Mouse (Mus musculus): ENCODE measurements around the gene Pipox. TPM values are rescaled to one million over a fixed set of nuclear protein-coding genes. Genes with fewer than 3 reads are reported as not detected.

Pipox gene
- polyA plus RNA-seq, 1 experiment from 2014 or later, result 9.0 TPM

- no peaks in the 10 kb centered on the region for H3K36me3 ChIP-seq
- H3K4me3 ChIP-seq, result no peak overlapping the region
- peak overlapping the region; percentile 67 for H3K27ac ChIP-seq (replicated peaks)
- 40% methylated on average over 8 of the region's 8 CpGs for WGBS
- no peak for DNase-seq (ENCODE audit: low spot score)
- H3K4me1 ChIP-seq, result peaks cover 57% of the 10 kb centered on the region
- H3K9me3 ChIP-seq (replicated peaks), result no peaks in the 10 kb centered on the region
- peaks cover 69% of the 10 kb centered on the region for H3K27me3 ChIP-seq (ENCODE audit: low read depth, poor library complexity, severe bottlenecking)
Measured at GRCm38 (mm10) chr11:77901775-77902355, 8.0 kb upstream of the Pipox start.

DNA sequence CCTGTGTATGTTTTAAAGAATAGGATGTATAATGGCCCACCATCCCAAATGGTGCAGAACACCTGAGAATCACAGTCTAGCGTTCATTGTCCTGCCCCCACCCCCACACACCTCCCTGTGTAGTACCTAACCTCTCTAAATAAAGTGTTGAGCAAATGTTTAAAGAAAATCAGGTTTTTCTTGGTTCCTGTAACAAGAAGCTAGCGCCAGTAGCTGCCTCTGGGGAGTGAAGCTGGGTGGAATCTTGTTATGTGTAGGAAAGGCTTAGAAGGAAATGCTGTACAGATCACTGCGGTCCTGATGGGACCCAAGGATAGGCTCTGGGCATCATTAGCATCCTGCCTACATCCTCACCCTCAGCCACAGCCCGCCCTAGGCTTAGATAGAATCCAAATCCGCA, 7.5 kb upstream of the Pipox start:
- DNase-seq (ENCODE audit: low spot score), result no peak
- Histone ChIP-seq H3K9me3 (replicated peaks) (no peaks in the 10 kb centered on the region), H3K27ac (replicated peaks) (peak overlapping the region; percentile 67; the same call in 1 of the 2 replicates), H3K27me3 (ENCODE audit: low read depth, poor library complexity, severe bottlenecking) (peaks cover 70% of the 10 kb centered on the region), H3K4me1 (peaks cover 57% of the 10 kb centered on the region), H3K4me3 (no peak overlapping the region), H3K36me3 (no peaks in the 10 kb centered on the region)
- 51% methylated on average over 5 of the region's 5 CpGs for WGBS

GRCm38 (mm10) chr11:77900696-77901095, 6.8 kb upstream of the Pipox start:
- H3K27me3 ChIP-seq (ENCODE audit: low read depth, poor library complexity, severe bottlenecking), result peaks cover 77% of the 10 kb centered on the region
- H3K9me3 ChIP-seq (replicated peaks), result no peaks in the 10 kb centered on the region
- peaks cover 57% of the 10 kb centered on the region for H3K4me1 ChIP-seq
- H3K36me3 ChIP-seq, result no peaks in the 10 kb centered on the region
- WGBS, result 89% methylated on average over 4 of the region's 4 CpGs
- H3K27ac ChIP-seq (replicated peaks), result no peak overlapping the region
- no peak overlapping the region for H3K4me3 ChIP-seq
- DNase-seq (ENCODE audit: low spot score), result no peak

DNA sequence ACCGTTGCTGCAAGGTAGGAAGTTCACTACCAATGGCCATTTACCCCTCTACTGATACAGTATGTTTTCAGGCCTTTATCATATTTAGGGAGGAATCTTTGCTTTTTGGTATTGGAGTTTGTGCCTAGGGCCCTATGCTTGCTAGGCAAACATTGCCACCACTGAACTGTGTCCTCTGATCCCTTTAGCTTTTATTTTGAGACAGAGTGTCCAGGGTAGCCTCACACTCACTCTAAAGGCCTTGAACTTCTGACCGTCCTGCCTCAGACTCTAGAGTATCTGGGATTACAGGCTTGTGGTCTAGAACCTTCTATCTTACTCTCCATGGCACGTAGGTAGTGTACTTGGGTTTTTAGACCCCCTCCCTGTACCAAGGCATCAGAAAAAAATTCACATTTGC, 6.3 kb upstream of the Pipox start:
- H3K4me1 ChIP-seq, result peaks cover 62% of the 10 kb centered on the region
- 92% methylated on average over 3 of the region's 3 CpGs for WGBS

GRCm38 (mm10) chr11:77896820-77897805, 3.2 kb upstream of the Pipox start:
- H3K27ac ChIP-seq (replicated peaks), result peak overlapping the region; percentile 78
- peak; percentile 59 for DNase-seq (ENCODE audit: low spot score)
- H3K4me3 ChIP-seq, result peak overlapping the region; percentile 41
- no peaks in the 10 kb centered on the region for H3K36me3 ChIP-seq
- WGBS, result 14% methylated on average over 23 of the region's 23 CpGs
- peaks cover 76% of the 10 kb centered on the region for H3K4me1 ChIP-seq
- peaks cover 61% of the 10 kb centered on the region for H3K27me3 ChIP-seq (ENCODE audit: low read depth, poor library complexity, severe bottlenecking)
- H3K9me3 ChIP-seq (replicated peaks), result no peaks in the 10 kb centered on the region

More for the DNA sequence above, 6.3 kb upstream of the Pipox start:
- Histone ChIP-seq H3K27ac (replicated peaks) (no peak overlapping the region), H3K36me3 (no peaks in the 10 kb centered on the region), H3K4me3 (no peak overlapping the region), H3K27me3 (ENCODE audit: low read depth, poor library complexity, severe bottlenecking) (peaks cover 80% of the 10 kb centered on the region), H3K9me3 (replicated peaks) (no peaks in the 10 kb centered on the region)
- DNase-seq (ENCODE audit: low spot score), result no peak

- WGBS, result 36% methylated on average over 6 of the region's 6 CpGs
- peaks cover 75% of the 10 kb centered on the region for H3K4me1 ChIP-seq
- H3K27me3 ChIP-seq (ENCODE audit: low read depth, poor library complexity, severe bottlenecking), result peaks cover 55% of the 10 kb centered on the region
- no peaks in the 10 kb centered on the region for H3K36me3 ChIP-seq
- peak overlapping the region; percentile 41 for H3K4me3 ChIP-seq
- no peak for DNase-seq (ENCODE audit: low spot score)
- H3K27ac ChIP-seq (replicated peaks), result peak overlapping the region; percentile 78
- H3K9me3 ChIP-seq (replicated peaks), result no peaks in the 10 kb centered on the region
Measured at GRCm38 (mm10) chr11:77896480-77896819, 2.6 kb upstream of the Pipox start.

DNA sequence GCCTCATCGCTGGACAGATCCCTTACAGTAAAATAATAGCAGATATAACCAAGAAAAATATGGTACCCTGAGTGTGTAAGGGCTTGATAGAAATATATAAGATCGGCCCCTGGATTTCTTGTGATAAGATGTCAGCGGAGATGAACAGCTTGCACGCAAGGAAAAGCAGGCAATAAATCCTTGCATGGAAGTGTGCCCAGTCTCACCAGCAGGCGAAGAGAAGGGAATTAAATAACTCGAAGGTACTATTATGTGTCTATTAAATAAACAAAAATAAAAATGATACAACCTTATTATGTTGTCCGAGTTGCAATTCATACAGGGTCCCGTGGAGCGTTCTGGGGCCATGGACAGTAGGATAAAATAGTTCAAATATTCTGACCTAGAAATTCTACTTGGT, 2.1 kb upstream of the Pipox start:
- H3K27me3 ChIP-seq (ENCODE audit: low read depth, poor library complexity, severe bottlenecking), result peaks cover 54% of the 10 kb centered on the region
- 85% methylated on average over 9 of the region's 9 CpGs for WGBS
- no peaks in the 10 kb centered on the region for H3K36me3 ChIP-seq
- no peak for DNase-seq (ENCODE audit: low spot score)
- no peak overlapping the region for H3K27ac ChIP-seq (replicated peaks)
- 0 out of 2 replicates have a peak overlapping the region, but pooled peaks have one; percentile 41 for H3K4me3 ChIP-seq
- H3K9me3 ChIP-seq (replicated peaks), result no peaks in the 10 kb centered on the region
- H3K4me1 ChIP-seq, result peaks cover 75% of the 10 kb centered on the region

- peaks cover 82% of the 10 kb centered on the region for H3K4me1 ChIP-seq
- DNase-seq (ENCODE audit: low spot score), result no peak
- no peaks in the 10 kb centered on the region for H3K9me3 ChIP-seq (replicated peaks)
- H3K27me3 ChIP-seq (ENCODE audit: low read depth, poor library complexity, severe bottlenecking), result peaks cover 57% of the 10 kb centered on the region
- no peak overlapping the region for H3K4me3 ChIP-seq
- H3K27ac ChIP-seq (replicated peaks), result no peak overlapping the region
- no peaks in the 10 kb centered on the region for H3K36me3 ChIP-seq
- WGBS, result 84% methylated on average over 2 of the region's 2 CpGs
Measured at GRCm38 (mm10) chr11:77894967-77895366, 1.1 kb upstream of the Pipox start.

DNA sequence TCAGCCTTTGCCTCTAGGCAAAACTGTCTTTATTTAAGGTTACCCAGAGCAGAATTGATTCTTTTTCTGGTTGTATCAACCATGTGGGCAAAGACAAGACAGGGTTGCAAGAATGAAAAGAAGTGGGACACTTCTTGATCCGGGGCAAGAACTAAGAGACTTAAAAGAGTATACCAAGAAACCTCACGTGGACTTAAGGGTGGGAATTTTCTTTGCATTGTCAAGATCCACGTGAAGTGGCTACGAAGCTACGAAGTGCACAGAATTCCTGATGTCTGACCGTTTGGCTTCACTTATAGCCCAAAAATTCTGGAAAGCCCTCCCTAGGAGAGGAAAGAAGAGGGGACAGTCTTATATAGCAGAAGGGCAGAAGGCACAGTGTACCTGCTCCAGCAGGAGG, 613 bp downstream of the Pipox start:
- no peaks in the 10 kb centered on the region for H3K36me3 ChIP-seq
- H3K27me3 ChIP-seq (ENCODE audit: low read depth, poor library complexity, severe bottlenecking), result peaks cover 57% of the 10 kb centered on the region
- 24% methylated on average over 6 of the region's 6 CpGs for WGBS
- DNase-seq (ENCODE audit: low spot score), result no peak
- H3K4me3 ChIP-seq, result peak overlapping the region; percentile 44
- H3K4me1 ChIP-seq, result peaks cover 83% of the 10 kb centered on the region
- H3K9me3 ChIP-seq (replicated peaks), result no peaks in the 10 kb centered on the region
- H3K27ac ChIP-seq (replicated peaks), result peak overlapping the region; percentile 94

DNA sequence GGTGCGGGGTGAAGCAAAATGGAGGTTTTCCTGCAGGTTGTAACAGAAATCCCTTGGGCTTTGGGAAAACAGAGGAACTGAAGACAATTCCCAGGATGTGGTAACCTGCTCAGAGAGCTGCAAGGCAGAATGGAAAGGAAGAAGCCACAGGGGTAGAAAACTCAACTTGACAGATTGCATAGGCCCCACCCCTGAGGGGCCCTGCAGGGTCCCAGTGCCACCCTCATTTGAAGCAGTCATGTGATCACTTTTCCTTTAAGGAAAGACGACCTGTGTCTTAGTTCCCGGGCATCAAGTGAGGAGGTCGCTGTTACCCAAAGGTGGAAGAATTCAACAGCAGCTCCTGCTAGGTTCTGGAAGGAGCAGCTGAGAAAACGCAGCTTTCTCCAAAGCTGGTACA, 1.0 kb downstream of the Pipox start:
- Histone ChIP-seq H3K36me3 (no peaks in the 10 kb centered on the region), H3K9me3 (replicated peaks) (no peaks in the 10 kb centered on the region), H3K27me3 (ENCODE audit: low read depth, poor library complexity, severe bottlenecking) (peaks cover 53% of the 10 kb centered on the region), H3K4me1 (peaks cover 82% of the 10 kb centered on the region), H3K4me3 (peak overlapping the region; percentile 44), H3K27ac (replicated peaks) (peak overlapping the region; percentile 94)
- DNase-seq (ENCODE audit: low spot score), result no peak
- WGBS, result 5% methylated on average over 5 of the region's 5 CpGs

- DNase-seq (ENCODE audit: low spot score), result no peak
- Histone ChIP-seq H3K9me3 (replicated peaks) (no peaks in the 10 kb centered on the region), H3K27ac (replicated peaks) (0 out of 2 replicates have a peak overlapping the region, but pooled peaks have one; percentile 5), H3K4me1 (peaks cover 82% of the 10 kb centered on the region), H3K36me3 (no peaks in the 10 kb centered on the region), H3K4me3 (no peak overlapping the region), H3K27me3 (ENCODE audit: low read depth, poor library complexity, severe bottlenecking) (peaks cover 52% of the 10 kb centered on the region)
- WGBS, result 69% methylated on average over 2 of the region's 2 CpGs
Measured at GRCm38 (mm10) chr11:77890648-77891258, 3.1 kb downstream of the Pipox start.

DNA sequence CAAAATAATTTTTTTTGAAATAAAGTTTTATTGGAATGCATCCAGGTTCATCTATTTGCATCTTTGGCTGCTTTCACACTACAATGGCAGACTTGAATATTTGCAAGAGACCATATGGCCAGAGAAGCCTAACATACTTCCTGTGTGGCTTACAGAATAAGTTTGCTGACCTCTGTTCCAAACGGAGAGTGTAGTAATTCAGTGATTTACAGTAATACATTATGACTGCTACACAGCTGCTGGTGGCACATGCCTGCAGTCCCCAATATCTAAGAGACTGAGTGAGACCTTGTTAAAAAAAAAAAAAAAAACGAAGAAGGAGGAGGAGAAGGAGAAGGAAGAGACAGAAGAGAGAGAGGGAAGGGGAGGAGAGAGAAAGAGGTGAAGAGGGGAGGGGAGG, 4.4 kb downstream of the Pipox start:
- H3K27ac ChIP-seq (replicated peaks), result no peak overlapping the region
- peaks cover 45% of the 10 kb centered on the region for H3K27me3 ChIP-seq (ENCODE audit: low read depth, poor library complexity, severe bottlenecking)
- H3K4me3 ChIP-seq, result no peak overlapping the region
- no peaks in the 10 kb centered on the region for H3K36me3 ChIP-seq
- WGBS, result 71% methylated on average over 1 of the region's 2 CpGs
- no peak for DNase-seq (ENCODE audit: low spot score)
- peaks cover 82% of the 10 kb centered on the region for H3K4me1 ChIP-seq
- H3K9me3 ChIP-seq (replicated peaks), result no peaks in the 10 kb centered on the region

DNA sequence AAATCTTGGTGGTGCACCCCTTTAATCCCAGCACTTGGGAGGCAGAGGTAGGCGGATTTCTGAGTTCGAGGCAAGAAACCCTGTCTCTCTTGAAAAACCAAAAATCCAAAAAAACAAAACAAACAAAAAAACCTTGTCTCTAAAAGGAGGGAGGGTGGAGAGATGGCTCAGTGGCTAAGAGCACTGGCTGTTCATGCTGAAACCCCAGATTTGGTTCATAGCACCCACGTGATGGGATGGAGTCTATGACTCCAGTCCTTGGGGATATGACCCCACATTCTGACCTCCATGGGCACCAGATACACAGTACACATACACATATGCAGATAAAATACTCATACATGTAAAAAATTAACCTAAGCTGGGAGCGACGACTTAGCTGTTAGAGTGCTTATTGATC, 5.0 kb downstream of the Pipox start:
- Histone ChIP-seq H3K4me3 (no peak overlapping the region), H3K36me3 (no peaks in the 10 kb centered on the region), H3K9me3 (replicated peaks) (no peaks in the 10 kb centered on the region), H3K27me3 (ENCODE audit: low read depth, poor library complexity, severe bottlenecking) (peaks cover 45% of the 10 kb centered on the region), H3K4me1 (peaks cover 82% of the 10 kb centered on the region), H3K27ac (replicated peaks) (no peak overlapping the region)
- WGBS, result 95% methylated on average over 5 of the region's 5 CpGs
- no peak for DNase-seq (ENCODE audit: low spot score)

Measured in midbrain, embryonic 10.5 days (tissue).